Mouse (Mus musculus): ENCODE measurements around the gene Alox15.
"Not testable (repeated sequence)": the region's sequence is repeated elsewhere in the genome, so short reads cannot be mapped to it uniquely, and the experiment has no call there.

Alox15 gene

GRCm38 (mm10) chr11:70351868-70352267 lies at the start of gene Alox15:
Gene Alox15 (minus strand): TSS chr11:70352031.
- no peak for DNase-seq (ENCODE audit: low spot score in 2 of 2)

GRCm38 (mm10) chr11:70389421-70389820 lies 37.6 kb upstream of the Alox15 start:
- DNase-seq (ENCODE audit: low spot score in 2 of 2), result no peak

GRCm38 (mm10) chr11:70387436-70387835 lies 35.6 kb upstream of the Alox15 start:
- no peak for DNase-seq (ENCODE audit: low spot score in 2 of 2)

GRCm38 (mm10) chr11:70384136-70384535 lies 32.3 kb upstream of the Alox15 start:
- no peak for DNase-seq (ENCODE audit: low spot score in 2 of 2)

- DNase-seq (ENCODE audit: low spot score in 2 of 2), result no peak
Observed at GRCm38 (mm10) chr11:70381330-70381729, 29.5 kb upstream of the Alox15 start.

- no peak for DNase-seq (ENCODE audit: low spot score in 2 of 2)
Observed at GRCm38 (mm10) chr11:70380478-70381005, 28.7 kb upstream of the Alox15 start.

GRCm38 (mm10) chr11:70376054-70376453 lies 24.2 kb upstream of the Alox15 start:
- no peak for DNase-seq (ENCODE audit: low spot score in 2 of 2)

GRCm38 (mm10) chr11:70374302-70374701 lies 22.5 kb upstream of the Alox15 start:
- DNase-seq (ENCODE audit: low spot score in 2 of 2), result no peak

GRCm38 (mm10) chr11:70372849-70373557 lies 21.2 kb upstream of the Alox15 start:
- DNase-seq (ENCODE audit: low spot score in 2 of 2), result no peak

- no peak for DNase-seq (ENCODE audit: low spot score in 2 of 2)
Observed at GRCm38 (mm10) chr11:70372396-70372795, 20.6 kb upstream of the Alox15 start.

GRCm38 (mm10) chr11:70368626-70369025 lies 16.8 kb upstream of the Alox15 start:
- DNase-seq (ENCODE audit: low spot score in 2 of 2), result not testable (repeated sequence)

GRCm38 (mm10) chr11:70367701-70368100 lies 15.9 kb upstream of the Alox15 start:
- not testable (repeated sequence) for DNase-seq (ENCODE audit: low spot score in 2 of 2)

- no peak for DNase-seq (ENCODE audit: low spot score in 2 of 2)
Observed at GRCm38 (mm10) chr11:70348630-70349029, 3.2 kb downstream of the Alox15 start.

GRCm38 (mm10) chr11:70347861-70348260 lies 4.0 kb downstream of the Alox15 start:
- no peak for DNase-seq (ENCODE audit: low spot score in 2 of 2)

GRCm38 (mm10) chr11:70345546-70345945 lies 6.3 kb downstream of the Alox15 start:
- no peak for DNase-seq (ENCODE audit: low spot score in 2 of 2)

GRCm38 (mm10) chr11:70345061-70345460 lies 6.8 kb downstream of the Alox15 start:
- DNase-seq (ENCODE audit: low spot score in 2 of 2), result no peak

- DNase-seq (ENCODE audit: low spot score in 2 of 2), result no peak
Observed at GRCm38 (mm10) chr11:70339481-70339880, 12.3 kb downstream of the Alox15 start.

- DNase-seq (ENCODE audit: low spot score in 2 of 2), result no peak
Observed at GRCm38 (mm10) chr11:70334477-70334876, 17.4 kb downstream of the Alox15 start.

GRCm38 (mm10) chr11:70324726-70325125 lies 27.1 kb downstream of the Alox15 start:
- no peak for DNase-seq (ENCODE audit: low spot score in 2 of 2)

GRCm38 (mm10) chr11:70322528-70322927 lies 29.3 kb downstream of the Alox15 start, which contains the start of gene Alox12e:
Gene Alox12e (minus strand): TSS chr11:70322628.
- no peak for DNase-seq (ENCODE audit: low spot score in 2 of 2)

- DNase-seq (ENCODE audit: low spot score in 2 of 2), result no peak
Observed at GRCm38 (mm10) chr11:70321664-70322063, 30.2 kb downstream of the Alox15 start.

GRCm38 (mm10) chr11:70319614-70320013 lies 32.2 kb downstream of the Alox15 start:
- no peak for DNase-seq (ENCODE audit: low spot score in 2 of 2)

- no peak for DNase-seq (ENCODE audit: low spot score in 2 of 2)
Observed at GRCm38 (mm10) chr11:70313833-70314232, 38.0 kb downstream of the Alox15 start.
